Mouse (Mus musculus) spleen, adult 2 months (tissue): ENCODE results near the gene Best1.

Experiments
- CTCF ChIP-seq: fragments of 200-500 bp; IDR thresholded peaks from 2 replicates; pipeline ENCODE4 v1.5.1; 2011; ENCODE audit warnings: mild to moderate bottlenecking, inconsistent platforms; ENCODE audit not compliant: insufficient read depth, insufficient read length, insufficient replicate concordance; ENCODE audit errors: extremely low read depth
- POLR2A ChIP-seq: fragments of 200-500 bp; IDR thresholded peaks from 2 replicates; pipeline ENCODE4 v1.6.1; 2011; ENCODE audit warnings: low read depth, low read length, inconsistent platforms

DNA sequence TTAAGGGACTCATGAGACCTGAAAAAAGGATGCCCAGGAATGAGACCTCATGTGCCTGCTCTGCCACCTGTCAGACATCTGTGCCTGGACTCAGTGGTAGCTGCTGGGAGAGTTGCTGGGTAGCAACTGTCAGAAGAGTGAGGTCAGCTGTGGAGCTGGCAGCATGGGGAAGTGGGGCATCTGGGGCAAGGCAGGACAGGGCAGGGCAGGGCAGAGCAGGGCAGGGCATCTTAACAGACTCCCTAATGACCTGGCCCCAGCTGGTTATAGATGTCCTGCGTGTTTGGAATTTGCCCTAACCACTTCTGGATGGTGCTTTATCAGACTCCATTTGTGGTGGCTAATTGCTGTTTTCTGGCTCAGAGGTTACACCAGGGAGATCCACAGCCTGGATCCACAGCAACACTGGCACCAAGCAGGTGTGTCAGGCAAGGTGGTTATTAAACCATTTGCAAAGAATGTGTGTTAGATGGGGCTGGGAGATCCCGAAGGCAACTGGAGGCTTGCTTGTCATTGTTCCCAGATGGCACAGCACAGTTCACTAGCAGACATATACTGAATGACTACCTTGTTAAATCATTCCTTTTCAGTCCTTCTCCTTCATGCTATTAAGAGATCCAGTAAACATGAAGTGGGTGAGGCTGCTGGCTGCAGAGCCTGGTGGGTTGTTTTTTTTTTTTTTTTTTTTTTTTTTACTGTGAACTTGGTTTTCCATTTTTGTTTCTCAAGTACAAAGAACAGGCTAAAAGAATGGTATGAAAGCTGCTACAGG lies 35.2 kb downstream of the Best1 start:
- TF ChIP-seq CTCF: no peak
- no peak for TF ChIP-seq POLR2A
